Mouse (Mus musculus): ENCODE measurements around the gene Plcl2.

DNA sequence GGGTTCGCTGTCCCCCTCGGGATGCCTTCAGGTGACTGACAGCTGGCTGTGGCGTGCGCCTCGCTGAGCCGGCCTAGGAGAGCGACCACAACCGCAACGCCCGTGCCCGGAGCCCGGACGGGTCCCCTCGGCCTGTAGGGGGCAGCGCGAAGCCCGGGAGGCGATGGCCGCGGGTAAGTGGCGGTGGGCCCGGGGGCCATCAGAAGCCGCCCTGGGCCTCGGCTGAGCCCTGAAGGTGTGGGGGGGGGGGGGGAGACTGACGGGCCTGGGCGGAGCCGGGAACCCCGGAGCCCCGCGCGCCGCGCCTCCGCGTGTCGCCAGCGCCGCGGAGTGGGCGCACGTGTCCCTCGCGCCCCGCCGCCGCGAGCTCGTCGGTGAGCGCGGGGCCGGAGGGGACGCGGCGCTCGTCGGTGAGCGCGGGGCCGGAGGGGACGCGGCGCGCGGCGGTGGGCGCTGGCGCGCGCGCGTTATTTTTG lies 390 bp upstream of the Plcl2 start:
- TF ChIP-seq CTCF (IDR thresholded peaks at IDR 0.05; ENCODE audit: control insufficient read depth, insufficient read depth, insufficient replicate concordance, low read depth, low read length) (no peak), POLR2A (IDR thresholded peaks at IDR 0.05; ENCODE audit: control insufficient read depth, low read depth, low read length) (no peak)

Data from testis, adult 2 months (tissue).